Mouse (Mus musculus) MEL (cell line): ENCODE measurements around the gene Glul.

Experiments
- BHLHE40 ChIP-seq: IDR thresholded peaks from 2 replicates; pipeline ENCODE4 v1.6.1; 2012; ENCODE audit warnings: low read depth, mild to moderate bottlenecking, inconsistent platforms, low read length, improper control_type of control experiment, borderline replicate concordance
- JUND ChIP-seq: IDR thresholded peaks from 2 replicates; pipeline ENCODE4 v1.6.1; 2011; ENCODE audit warnings: low read depth, mild to moderate bottlenecking, improper control_type of control experiment, low read length
- POLR2A ChIP-seq, 2 experiments: IDR thresholded peaks; 2 replicates each; pipeline ENCODE4 v1.6.1; 2011 to 2012; ENCODE audit warnings: low read length in 2 of 2, mild to moderate bottlenecking in 2 of 2, control low read depth in 1 of 2, improper control_type of control experiment in 1 of 2, low read depth in 1 of 2, moderate library complexity in 1 of 2; ENCODE audit not compliant: control insufficient read depth in 1 of 2, insufficient read depth in 1 of 2, poor library complexity in 1 of 2

DNA sequence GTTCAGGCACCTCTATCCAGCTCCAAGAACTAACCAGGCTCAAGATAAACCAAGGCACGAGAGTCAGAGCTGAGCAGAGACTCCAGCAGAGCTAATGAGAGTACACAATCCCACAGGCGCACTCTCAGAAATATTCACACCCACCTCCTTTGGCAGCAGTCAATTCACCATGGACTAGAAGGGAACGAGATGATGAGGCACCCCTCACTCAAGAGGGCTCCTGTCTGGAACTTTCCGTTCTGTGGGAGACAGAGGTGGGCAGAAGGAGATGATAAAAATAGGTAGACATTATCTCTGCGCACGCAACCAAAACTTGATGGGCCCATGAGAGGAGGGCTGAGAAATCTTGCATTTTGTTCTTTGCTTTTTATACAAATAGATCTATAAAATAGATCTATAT, 25.7 kb upstream of the Glul start, which contains the start of gene Teddm1b:
- TF ChIP-seq POLR2A (IDR thresholded peaks at IDR 0.05; ENCODE audit: control insufficient read depth in 1 of 2, insufficient read depth in 1 of 2, low read depth in 1 of 2, low read length in 2 of 2, poor library complexity in 1 of 2) (no peak), BHLHE40 (no peak), JUND (no peak)
